Mouse (Mus musculus): ENCODE results near the gene Cdcp2. TPM values are rescaled to one million over a fixed set of nuclear protein-coding genes. Genes with fewer than 3 reads are reported as not detected.
"Not testable (repeated sequence)": the region's sequence is repeated elsewhere in the genome, so short reads cannot be mapped to it uniquely, and the experiment has no call there.

Gene Cdcp2
- total RNA-seq, 2 experiments from 2014 or later, result not detected

GRCm38 (mm10) chr4:107094484-107095187 lies 2.1 kb upstream of the Cdcp2 start:
- no peak for DNase-seq

- no peak for DNase-seq
Observed at GRCm38 (mm10) chr4:107096043-107096442, 648 bp upstream of the Cdcp2 start.

GRCm38 (mm10) chr4:107097871-107098270 lies 1.2 kb downstream of the Cdcp2 start:
- DNase-seq, result no peak

- DNase-seq, result no peak
Observed at GRCm38 (mm10) chr4:107098375-107098774, 1.7 kb downstream of the Cdcp2 start.

DNA sequence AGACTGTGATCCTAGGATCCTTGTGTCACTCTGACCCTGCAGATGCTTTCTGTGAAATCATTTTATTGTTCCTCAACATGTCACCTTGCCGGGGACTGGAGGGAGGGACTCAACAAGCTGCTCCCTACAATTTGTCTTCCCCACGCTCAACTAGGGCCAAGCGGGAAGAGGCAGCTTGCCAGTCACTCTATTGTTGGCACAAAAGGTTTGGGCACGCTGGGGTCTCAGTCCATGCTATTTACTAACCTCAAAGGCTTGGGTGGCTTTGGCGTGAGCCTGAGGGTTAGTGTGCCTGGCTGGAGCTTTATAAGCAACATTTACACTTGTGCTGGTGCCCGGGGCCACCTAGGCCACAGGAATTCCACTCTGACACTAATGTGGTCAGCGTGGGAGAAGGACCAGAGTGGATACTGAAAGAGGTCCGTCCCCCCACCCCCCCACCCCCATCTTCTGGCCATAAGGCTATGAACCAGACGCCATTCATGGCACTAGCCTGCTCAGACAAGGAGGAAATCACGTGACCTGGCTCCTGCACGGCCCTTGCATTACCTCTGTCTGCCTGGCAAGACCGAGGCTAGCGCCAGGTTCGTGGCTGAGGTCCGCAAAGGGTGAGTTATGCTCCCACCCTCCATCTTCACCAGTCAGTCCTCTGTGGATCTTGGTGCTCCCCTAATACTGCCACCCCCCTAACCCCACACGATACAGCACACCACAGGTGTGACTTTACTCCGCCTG lies 2.3 kb downstream of the Cdcp2 start:
- no peak for DNase-seq

DNA sequence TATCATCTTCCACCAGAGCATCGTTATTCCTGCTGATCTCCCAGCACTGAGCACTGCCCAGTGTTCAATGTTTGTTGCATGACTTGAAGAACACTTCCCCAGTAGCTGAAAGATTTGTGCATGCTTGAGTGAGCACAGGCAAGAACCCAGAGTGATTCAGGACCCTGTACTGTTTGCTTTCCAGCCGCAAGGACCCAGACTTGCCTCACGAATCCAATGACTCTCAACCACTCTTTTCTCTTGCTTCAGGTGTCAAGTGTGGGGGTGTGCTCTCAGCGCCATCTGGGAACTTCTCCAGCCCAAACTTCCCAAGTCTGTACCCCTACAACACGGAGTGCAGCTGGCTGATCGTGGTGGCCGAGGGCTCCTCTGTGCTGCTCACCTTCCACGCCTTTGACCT lies 5.5 kb downstream of the Cdcp2 start:
- DNase-seq, result no peak

GRCm38 (mm10) chr4:107106777-107107176 lies 10.1 kb downstream of the Cdcp2 start:
- no peak for DNase-seq

DNA sequence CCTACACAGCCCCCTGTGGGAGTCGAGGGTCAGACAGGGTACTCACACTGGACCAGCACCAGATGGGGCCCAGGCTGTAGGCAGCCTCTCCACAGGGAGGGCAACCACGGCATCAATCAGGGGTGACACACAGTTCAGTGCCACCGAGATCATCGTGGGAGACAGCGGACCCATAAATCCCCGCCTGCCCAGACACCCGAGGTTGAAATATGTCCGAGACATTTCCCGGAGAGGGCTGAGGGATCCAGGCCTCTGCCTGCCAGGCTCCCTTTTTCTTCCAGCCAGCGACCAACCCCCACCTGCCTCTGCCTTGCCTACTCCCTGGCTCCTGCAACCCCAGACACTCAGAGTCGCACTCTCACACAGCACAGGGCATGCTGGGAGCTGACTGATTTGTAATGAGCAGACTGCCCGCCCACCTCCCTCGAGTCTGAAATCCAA lies 11.6 kb downstream of the Cdcp2 start:
- peak; percentile 16 for DNase-seq

DNA sequence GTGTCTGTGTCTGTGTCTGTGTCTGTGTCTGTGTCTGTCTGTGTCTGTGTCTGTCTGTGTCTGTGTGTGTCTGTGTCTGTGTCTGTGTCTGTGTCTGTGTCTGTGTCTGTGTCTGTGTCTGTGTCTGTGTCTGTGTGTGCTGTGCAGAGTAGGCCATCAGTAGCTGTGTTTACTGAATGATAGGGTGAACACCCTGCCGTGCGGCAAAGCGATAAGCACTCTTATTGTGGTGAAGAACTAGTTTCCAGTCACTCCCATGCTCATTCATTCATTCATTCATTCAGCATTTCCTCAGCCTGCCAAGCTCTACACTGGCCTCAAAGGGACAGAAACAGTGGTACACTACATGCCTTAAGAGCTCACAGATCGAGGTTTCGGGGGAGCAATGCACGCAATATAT lies 12.5 kb downstream of the Cdcp2 start:
- DNase-seq, result not testable (repeated sequence)

- DNase-seq, result no peak
Observed at GRCm38 (mm10) chr4:107114278-107114677, 17.6 kb downstream of the Cdcp2 start.

GRCm38 (mm10) chr4:107117741-107118385 lies 21.2 kb downstream of the Cdcp2 start:
- no peak for DNase-seq

- no peak for DNase-seq
Observed at GRCm38 (mm10) chr4:107119056-107119455, 22.4 kb downstream of the Cdcp2 start.

GRCm38 (mm10) chr4:107120676-107121075 lies 24.0 kb downstream of the Cdcp2 start:
- DNase-seq, result no peak

- DNase-seq, result peak; percentile 71
Observed at GRCm38 (mm10) chr4:107121165-107121943, 24.7 kb downstream of the Cdcp2 start.

- no peak for DNase-seq
Observed at GRCm38 (mm10) chr4:107124376-107124775, 27.7 kb downstream of the Cdcp2 start.

DNA sequence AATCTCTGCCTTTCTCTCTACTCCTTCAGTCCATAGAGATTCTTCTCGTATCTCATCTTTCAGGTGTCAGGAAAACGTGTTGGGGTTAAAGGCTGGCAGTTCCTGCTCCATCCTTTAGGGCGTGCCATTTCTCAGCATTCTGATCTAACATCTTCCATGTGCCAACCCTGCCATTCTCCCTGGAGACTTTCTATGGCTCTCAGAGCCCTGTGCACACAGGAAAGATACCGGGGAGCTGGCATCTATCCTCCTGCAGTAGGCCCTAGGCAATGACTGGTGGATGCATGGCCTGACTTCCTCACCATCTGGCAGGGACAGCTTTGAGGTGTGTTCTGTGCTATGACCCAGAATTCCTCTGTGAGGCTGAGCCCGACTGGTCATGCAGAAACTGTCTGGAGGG lies 28.4 kb downstream of the Cdcp2 start:
- no peak for DNase-seq

DNA sequence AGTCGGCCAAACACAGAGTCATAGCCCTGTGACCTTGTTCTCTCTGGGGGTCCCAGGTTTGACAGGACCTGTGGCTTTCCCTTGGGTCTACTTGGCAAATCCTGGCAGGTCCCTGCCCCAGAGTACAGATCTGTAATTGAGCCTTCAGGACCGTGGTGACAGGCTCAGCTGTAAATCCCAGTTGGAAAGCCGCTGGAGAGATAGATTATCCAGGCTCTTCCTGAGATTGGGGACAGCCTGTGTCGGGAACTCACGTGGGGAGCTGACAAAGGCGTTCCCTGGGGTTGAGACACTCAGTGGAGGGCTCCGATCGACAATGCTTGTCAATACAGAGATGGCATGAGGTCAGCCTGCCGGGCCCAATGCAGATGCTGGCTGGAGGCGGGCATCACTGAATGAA lies 29.7 kb downstream of the Cdcp2 start:
- no peak for DNase-seq

DNA sequence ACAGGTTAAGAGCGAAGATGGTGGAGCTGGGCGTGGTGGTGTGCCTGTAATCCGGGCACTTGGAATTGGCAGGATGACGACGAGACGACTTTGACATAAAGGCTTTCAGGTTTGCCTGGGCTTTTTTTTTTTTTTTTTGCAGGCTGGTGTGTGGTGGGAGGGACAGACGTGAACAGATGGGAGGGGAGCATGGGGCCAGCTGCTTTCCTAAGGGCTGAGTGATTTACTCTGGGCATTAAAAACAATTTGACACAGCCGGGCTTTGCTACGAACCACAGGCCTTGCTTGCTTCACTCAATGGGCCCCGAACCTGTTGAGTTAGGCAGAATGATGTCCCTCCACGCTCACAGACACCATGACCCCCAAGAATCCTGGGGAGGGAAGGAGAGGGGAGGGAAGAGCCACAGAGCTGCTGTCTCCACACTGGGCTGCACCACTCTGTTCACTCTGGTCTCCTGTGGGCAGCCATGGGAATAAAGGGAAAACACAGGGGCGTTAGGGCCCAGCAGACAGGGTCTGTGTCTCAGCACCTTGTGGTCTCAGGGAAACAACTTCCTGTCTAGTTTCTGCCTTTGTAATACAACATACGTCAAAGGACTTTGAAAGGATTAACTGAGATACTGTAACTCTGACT lies 30.3 kb downstream of the Cdcp2 start:
- DNase-seq, result no peak

DNA sequence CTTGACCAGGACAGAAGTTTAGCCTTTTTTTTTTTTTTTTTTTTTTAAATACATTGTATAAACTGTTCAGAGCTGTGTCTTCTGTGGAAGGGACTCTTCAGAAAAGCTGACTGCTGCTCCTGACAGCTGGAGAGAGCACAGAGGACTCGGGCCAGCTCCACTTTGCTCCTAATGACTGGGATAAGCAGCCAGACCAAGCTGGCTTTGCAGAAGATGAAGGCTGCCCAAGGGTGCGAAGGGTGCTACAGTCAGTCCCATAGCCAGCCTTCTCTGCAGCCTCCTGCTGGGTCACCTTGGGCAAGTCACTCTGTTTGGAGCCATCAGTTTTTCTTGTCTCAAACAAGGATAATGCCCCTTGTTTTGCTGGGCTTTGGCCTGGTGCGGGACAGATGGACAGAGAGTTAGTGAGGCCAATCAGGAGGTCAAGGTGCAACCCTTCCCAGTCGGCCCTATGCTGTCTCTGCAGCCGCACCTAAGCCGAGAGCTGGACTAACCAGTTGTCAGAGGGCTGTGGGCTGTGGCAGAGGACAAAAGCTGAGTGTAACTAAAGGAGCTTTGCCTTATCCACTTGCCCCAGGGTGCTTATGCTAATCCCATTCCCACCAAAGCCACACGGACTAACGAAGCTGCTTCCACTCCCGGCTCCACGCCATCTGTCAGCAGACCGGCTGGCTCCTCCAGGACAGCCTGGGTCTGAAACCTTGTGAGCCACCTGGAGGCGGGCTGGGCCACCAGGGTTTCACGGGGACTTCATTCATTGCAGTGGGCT lies 31.4 kb downstream of the Cdcp2 start:
- DNase-seq, result no peak

DNA sequence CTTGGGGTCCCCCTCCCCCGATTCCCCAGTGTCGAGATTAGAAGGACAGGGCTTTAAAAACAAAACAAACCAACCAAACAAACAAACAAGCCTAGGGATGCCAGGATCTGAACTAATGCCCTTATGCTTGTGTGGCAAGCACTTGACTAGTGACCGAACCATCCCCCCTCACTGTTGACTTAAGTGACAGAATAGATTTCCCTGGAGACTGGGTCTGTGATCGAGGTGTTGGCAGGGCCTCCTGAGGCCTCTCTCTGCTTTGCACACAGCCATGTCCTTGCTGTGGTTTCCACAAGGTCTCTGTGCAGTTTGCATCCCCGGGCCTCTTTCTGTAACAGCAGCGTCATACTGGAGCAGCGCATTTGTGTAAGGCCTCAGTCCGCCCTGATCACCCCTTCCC lies 32.7 kb downstream of the Cdcp2 start:
- DNase-seq, result no peak

DNA sequence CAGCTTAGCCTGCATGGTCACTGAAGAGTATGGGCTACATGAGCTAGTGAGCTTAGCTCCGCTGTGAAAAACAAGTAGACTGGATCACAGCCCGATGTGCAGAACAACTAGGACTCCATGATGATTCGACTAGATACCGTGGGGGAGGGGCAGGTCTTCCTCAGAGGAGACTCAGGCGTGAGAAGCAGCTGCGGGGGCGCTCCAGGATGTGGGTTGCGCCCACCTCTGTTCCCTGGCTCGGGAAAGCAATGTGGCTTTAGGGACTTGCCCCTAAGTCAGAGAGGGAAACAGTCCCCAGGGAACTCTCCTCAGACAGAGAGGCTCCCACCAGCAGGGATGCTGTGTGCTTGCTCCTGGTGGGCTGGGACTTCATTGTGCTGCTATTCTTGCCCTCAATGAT lies 33.8 kb downstream of the Cdcp2 start:
- peak; percentile 17 for DNase-seq
